Mouse (Mus musculus): Measurements from ENCODE around the gene Slc35e4. TPM values are rescaled to one million over a fixed set of nuclear protein-coding genes. Genes with fewer than 3 reads are reported as not detected.

Slc35e4 gene
- polyA plus RNA-seq, 2 experiments, result 0.22 to 0.33 TPM

DNA sequence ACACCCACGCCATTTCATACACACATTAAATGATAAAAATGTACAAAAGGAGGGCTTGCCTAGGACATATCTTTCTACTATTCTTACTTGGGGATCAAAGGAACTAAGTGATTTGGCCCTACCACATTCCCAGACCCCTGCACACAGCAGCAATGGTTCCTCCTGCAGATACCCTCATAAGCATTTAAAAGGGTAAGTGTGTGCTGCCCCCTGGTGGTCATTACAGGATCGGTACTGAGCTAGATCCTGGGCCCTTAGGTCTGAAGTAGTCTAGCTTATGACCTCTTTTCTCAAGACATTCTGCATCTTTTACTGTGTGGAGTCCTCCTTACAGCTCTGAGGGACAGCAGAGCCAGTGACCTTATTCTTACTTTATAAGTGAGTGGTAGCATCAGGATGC, 34.6 kb downstream of the Slc35e4 start:
- WGBS (ENCODE audit: insufficient replicate concordance), result 38% methylated on average over 2 of the region's 2 CpGs
- Histone ChIP-seq H3K4me1 (replicated peaks; ENCODE audit: control insufficient read depth in 2 of 2, insufficient read depth in 2 of 2, low read length in 1 of 2) (0 out of 4 replicates have a peak, but pooled peaks cover 0 to 1% of the 10 kb centered on the region in 2 experiments), H3K27me3 (ENCODE audit: control insufficient read depth, insufficient read depth, low read length) (no peaks in the 10 kb centered on the region; the same call in 1 of the 2 replicates), H3K36me3 (replicated peaks; ENCODE audit: control insufficient read depth, insufficient read depth, low read depth) (no peaks in the 10 kb centered on the region), H3K9ac (replicated peaks) (no peak overlapping the region), H3K27ac (no peak overlapping the region), H3K9me3 (ENCODE audit: control insufficient read depth, low read length) (no peaks in the 10 kb centered on the region), H3K4me2 (ENCODE audit: low read depth) (no peak overlapping the region), H3K4me3 (ENCODE audit: insufficient read depth in 1 of 2, low read depth in 2 of 2, low read length in 2 of 2) (no peak overlapping the region)
- DNase-seq (ENCODE audit: low read depth in 3 of 3, low spot score in 3 of 3) (peak; percentile 36 to 50 (median 45)), ATAC-seq (ENCODE audit: insufficient read depth) (no peak)
- TF ChIP-seq EP300 (IDR thresholded peaks at IDR 0.05; ENCODE audit: low read depth) (no peak), CTCF (IDR thresholded peaks at IDR 0.05; ENCODE audit: low read depth) (peak; percentile 87)

GRCm38 (mm10) chr11:3878660-3879059, 35.8 kb downstream of the Slc35e4 start:
- ATAC-seq (ENCODE audit: insufficient read depth) (no peak), DNase-seq (ENCODE audit: low read depth in 3 of 3, low spot score in 3 of 3) (no peak)
- no peak overlapping the region for H3K9ac ChIP-seq (replicated peaks)
- TF ChIP-seq EP300 (IDR thresholded peaks at IDR 0.05; ENCODE audit: low read depth) (no peak), CTCF (IDR thresholded peaks at IDR 0.05; ENCODE audit: low read depth) (no peak)
- no peaks in the 10 kb centered on the region for H3K36me3 ChIP-seq (replicated peaks; ENCODE audit: control insufficient read depth, insufficient read depth, low read depth)
- H3K4me1 ChIP-seq (replicated peaks; ENCODE audit: control insufficient read depth in 2 of 2, insufficient read depth in 2 of 2, low read length in 1 of 2), result no peaks in the 10 kb centered on the region
- no peaks in the 10 kb centered on the region; the same call in 1 of the 2 replicates for H3K27me3 ChIP-seq (ENCODE audit: control insufficient read depth, insufficient read depth, low read length)
- H3K4me2 ChIP-seq (ENCODE audit: low read depth), result no peak overlapping the region
- no peak overlapping the region for H3K27ac ChIP-seq
- no peaks in the 10 kb centered on the region for H3K9me3 ChIP-seq (ENCODE audit: control insufficient read depth, low read length)
- 51% methylated on average over 7 of the region's 7 CpGs for WGBS (ENCODE audit: insufficient replicate concordance)
- no peak overlapping the region for H3K4me3 ChIP-seq (ENCODE audit: insufficient read depth in 1 of 2, low read depth in 2 of 2, low read length in 2 of 2)

DNA sequence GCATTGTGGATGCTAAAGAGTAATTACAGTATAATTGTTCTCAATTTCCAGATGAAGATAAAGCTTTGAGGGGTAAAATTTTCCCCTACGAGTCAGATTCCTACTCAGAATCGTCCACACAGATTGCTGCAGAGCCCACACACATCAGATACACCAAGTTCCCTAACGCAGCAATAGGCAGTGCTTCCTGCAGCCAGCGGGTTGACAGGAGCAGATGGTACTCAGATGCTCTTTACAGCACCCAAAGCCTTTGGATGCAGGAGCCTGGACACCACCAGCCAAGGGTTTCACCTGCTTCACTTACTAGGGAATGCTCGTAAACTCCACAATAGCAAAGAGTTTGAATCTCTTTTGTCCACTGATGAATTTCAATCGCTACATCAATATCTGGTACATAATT, 38.0 kb downstream of the Slc35e4 start:
- no peak for ATAC-seq (ENCODE audit: insufficient read depth)
- Histone ChIP-seq H3K36me3 (replicated peaks; ENCODE audit: control insufficient read depth, insufficient read depth, low read depth) (no peaks in the 10 kb centered on the region), H3K4me3 (ENCODE audit: insufficient read depth in 1 of 2, low read depth in 2 of 2, low read length in 2 of 2) (no peak overlapping the region), H3K4me1 (replicated peaks; ENCODE audit: control insufficient read depth in 2 of 2, insufficient read depth in 2 of 2, low read length in 1 of 2) (no peaks in the 10 kb centered on the region), H3K9ac (replicated peaks) (no peak overlapping the region), H3K9me3 (ENCODE audit: control insufficient read depth, low read length) (no peaks in the 10 kb centered on the region), H3K27me3 (ENCODE audit: control insufficient read depth, insufficient read depth, low read length) (no peaks in the 10 kb centered on the region), H3K4me2 (ENCODE audit: low read depth) (no peak overlapping the region), H3K27ac (no peak overlapping the region)
- TF ChIP-seq EP300 (IDR thresholded peaks at IDR 0.05; ENCODE audit: low read depth) (no peak), CTCF (IDR thresholded peaks at IDR 0.05; ENCODE audit: low read depth) (no peak)
- 54% methylated on average over 6 of the region's 6 CpGs for WGBS (ENCODE audit: insufficient replicate concordance)
- no peak for DNase-seq (ENCODE audit: low read depth in 3 of 3, low spot score in 3 of 3)

DNA sequence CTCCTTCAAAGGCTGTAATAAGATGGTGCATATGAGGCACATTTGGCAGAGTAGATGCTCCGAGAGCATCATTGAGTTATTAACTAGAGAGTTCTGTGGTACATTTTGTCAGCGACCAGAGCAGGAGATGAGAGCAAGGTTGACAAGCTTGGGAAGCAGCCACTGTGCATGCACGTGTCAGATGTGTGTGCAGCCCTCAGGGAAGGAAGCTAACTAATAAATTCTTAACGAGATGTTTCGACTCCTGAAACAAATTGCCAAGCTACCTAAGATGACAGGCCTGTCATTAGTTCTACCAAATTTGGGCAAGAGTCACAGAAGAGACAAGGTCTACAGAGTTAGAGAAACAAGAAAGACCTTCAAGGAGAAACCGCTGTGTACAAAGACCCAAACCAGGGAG, 50.1 kb downstream of the Slc35e4 start:
- DNase-seq (ENCODE audit: low read depth in 3 of 3, low spot score in 3 of 3), result no peak

DNA sequence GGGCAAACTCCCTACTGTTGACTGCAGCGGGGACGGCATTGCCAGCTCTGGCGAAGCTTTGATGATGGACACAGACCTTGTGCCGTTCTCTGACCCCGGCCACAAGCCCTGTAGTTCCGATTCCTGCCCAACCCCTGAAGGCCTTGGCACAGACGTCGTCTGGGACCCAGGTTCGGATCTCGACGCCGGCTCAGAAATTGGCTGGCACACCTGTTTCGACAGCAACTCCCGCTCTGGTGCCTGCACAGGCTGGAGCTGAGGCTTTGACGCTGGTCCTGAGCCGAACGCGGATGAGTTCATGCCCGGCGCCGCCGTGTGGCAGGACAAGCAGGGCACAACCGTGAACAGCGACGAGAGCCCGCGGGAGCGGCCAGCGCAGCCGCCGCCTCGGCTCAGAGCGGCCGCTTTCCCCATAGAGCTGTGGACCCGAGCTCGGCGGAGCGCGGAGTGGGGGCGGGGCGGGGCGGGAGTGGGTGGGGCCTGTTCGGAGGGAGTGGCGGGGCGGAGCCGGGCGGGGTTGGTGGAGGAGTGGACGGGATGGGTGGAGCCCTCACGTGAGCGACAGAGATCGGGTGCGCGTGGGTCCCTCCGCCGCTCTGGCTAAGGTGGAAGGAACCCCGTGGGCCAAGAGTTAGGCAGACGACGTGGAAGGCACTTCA, 50.9 kb downstream of the Slc35e4 start, which contains the start of gene Osbp2:
Gene Osbp2 (minus strand): TSS at position 450 of the 659 bp plus-strand sequence.
- peaks cover 8% of the 10 kb centered on the region; the same call in 1 of the 2 replicates for H3K27me3 ChIP-seq (ENCODE audit: control insufficient read depth, insufficient read depth, low read length)
- DNase-seq (ENCODE audit: low read depth in 3 of 3, low spot score in 3 of 3) (peak; percentile 30 to 43 (median 31)), ATAC-seq (ENCODE audit: insufficient read depth) (peak; percentile 89)
- H3K9me3 ChIP-seq (ENCODE audit: control insufficient read depth, low read length), result no peaks in the 10 kb centered on the region
- H3K4me2 ChIP-seq (ENCODE audit: low read depth), result peak within 1 kb of the TSS; percentile 67
- WGBS (ENCODE audit: insufficient replicate concordance), result 2% methylated on average over 50 of the region's 58 CpGs
- no peak within 1 kb of the TSS for H3K9ac ChIP-seq (replicated peaks)
- H3K36me3 ChIP-seq (replicated peaks; ENCODE audit: control insufficient read depth, insufficient read depth, low read depth), result no peaks in the 10 kb centered on the region
- peak within 1 kb of the TSS; percentile 38 to 44 for H3K4me3 ChIP-seq (ENCODE audit: insufficient read depth in 1 of 2, low read depth in 2 of 2, low read length in 2 of 2)
- TF ChIP-seq CTCF (IDR thresholded peaks at IDR 0.05; ENCODE audit: low read depth) (peak; percentile 31), EP300 (IDR thresholded peaks at IDR 0.05; ENCODE audit: low read depth) (no peak)
- H3K4me1 ChIP-seq (replicated peaks; ENCODE audit: control insufficient read depth in 2 of 2, insufficient read depth in 2 of 2, low read length in 1 of 2), result peaks cover 2 to 5% of the 10 kb centered on the region in 2 experiments; a peak in 2 of 4 replicates
- no peak within 1 kb of the TSS for H3K27ac ChIP-seq

More for the DNA sequence above, 50.1 kb downstream of the Slc35e4 start:
- Histone ChIP-seq H3K27me3 (ENCODE audit: control insufficient read depth, insufficient read depth, low read length) (peaks cover 8% of the 10 kb centered on the region; the same call in 1 of the 2 replicates), H3K4me2 (ENCODE audit: low read depth) (peak overlapping the region; percentile 67), H3K4me1 (replicated peaks; ENCODE audit: control insufficient read depth in 2 of 2, insufficient read depth in 2 of 2, low read length in 1 of 2) (peaks cover 2 to 5% of the 10 kb centered on the region in 2 experiments; a peak in 2 of 4 replicates), H3K27ac (no peak overlapping the region), H3K36me3 (replicated peaks; ENCODE audit: control insufficient read depth, insufficient read depth, low read depth) (no peaks in the 10 kb centered on the region), H3K4me3 (ENCODE audit: insufficient read depth in 1 of 2, low read depth in 2 of 2, low read length in 2 of 2) (no peak overlapping the region), H3K9ac (replicated peaks) (no peak overlapping the region), H3K9me3 (ENCODE audit: control insufficient read depth, low read length) (no peaks in the 10 kb centered on the region)
- ATAC-seq (ENCODE audit: insufficient read depth), result no peak
- 32% methylated on average over 6 of the region's 6 CpGs for WGBS (ENCODE audit: insufficient replicate concordance)
- no peak for TF ChIP-seq EP300 (IDR thresholded peaks at IDR 0.05; ENCODE audit: low read depth)
- TF ChIP-seq CTCF (IDR thresholded peaks at IDR 0.05; ENCODE audit: low read depth), result no peak
